Mouse (Mus musculus): ENCODE results near the gene Plekhg1. TPM values are rescaled to one million over a fixed set of nuclear protein-coding genes. Genes with fewer than 3 reads are reported as not detected.

Plekhg1 gene
- total RNA-seq, 2 experiments from 2014 or later = 9.3 to 10.3 TPM

Other genes with a start within 250 kb of the Plekhg1 start
- gene Iyd, start 200.1 kb upstream of the Plekhg1 start, total RNA-seq (2021) = not detected
- under 1 TPM; 0.69 to 0.90 TPM for gene Mthfd1l, start 232.8 kb downstream of the Plekhg1 start, total RNA-seq (2021)